ENCODE assay signal across 8 mouse cellular contexts in the genomic region with DNA sequence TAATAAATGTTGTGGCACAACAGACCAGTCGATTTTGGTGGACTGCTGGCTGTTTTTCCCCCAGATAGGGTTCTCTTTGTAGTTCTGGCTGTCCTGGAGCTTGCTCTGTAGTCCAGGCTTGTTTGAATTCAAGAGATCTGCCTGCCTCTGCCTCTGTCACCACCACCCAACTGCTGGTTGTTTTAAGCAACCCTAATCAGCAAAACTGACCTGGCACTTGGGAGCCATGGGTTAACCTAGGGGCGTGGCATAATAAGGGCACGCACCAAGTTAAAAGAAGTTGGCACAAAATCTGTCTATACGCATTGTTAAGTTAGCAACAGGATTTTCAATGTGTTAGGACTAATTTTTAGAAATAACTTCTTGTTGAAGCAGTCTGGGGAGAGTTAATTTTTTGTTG. TPM values are rescaled to one million over a fixed set of nuclear protein-coding genes. Genes with fewer than 3 reads are reported as not detected.
A peak's percentile ranks its signal among the peaks of the same experiment; 100 is the strongest.
DNase-seq lines count a peak whose midpoint lies in the region; ATAC-seq and TF ChIP-seq lines count a peak whose summit lies in the region.

No protein-coding gene starts in this region.

- 0 out of 4 replicates have a peak, but pooled peaks of 1 of the 2 experiments have one; percentile 1 for TF ChIP-seq EP300 in MEL (IDR thresholded peaks at IDR 0.05; ENCODE audit: low read depth in 1 of 2, low read length in 2 of 2)

- peak overlapping the region; percentile 90 for H3K9ac ChIP-seq in heart, embryonic 13.5 days
- H3K9ac ChIP-seq in MEL (ENCODE audit: control insufficient read depth, low read depth, low read length, poor library complexity, severe bottlenecking), result peak overlapping the region; percentile 95
- H3K9ac ChIP-seq in hindbrain, embryonic 11.5 days (ENCODE audit: low read depth, low read length), result no peak overlapping the region
- H3K9ac ChIP-seq in midbrain, embryonic 13.5 days (replicated peaks), result peak overlapping the region; percentile 75; the same call in 1 of the 2 replicates

- TF ChIP-seq RAD21 in MEL (IDR thresholded peaks at IDR 0.05; ENCODE audit: low read depth, low read length), result no peak

- no peaks in the 10 kb centered on the region for H3K36me3 ChIP-seq in heart, embryonic 13.5 days
- H3K36me3 ChIP-seq in MEL (ENCODE audit: control insufficient read depth in 1 of 2, insufficient read depth in 2 of 2, low read length in 2 of 2), result peaks cover 6 to 17% of the 10 kb centered on the region in 2 experiments
- no peaks in the 10 kb centered on the region for H3K36me3 ChIP-seq in hindbrain, embryonic 11.5 days (ENCODE audit: control insufficient read depth, insufficient read depth, low read length)
- no peaks in the 10 kb centered on the region for H3K36me3 ChIP-seq in midbrain, embryonic 13.5 days

- no peaks in the 10 kb centered on the region for H3K9me3 ChIP-seq in heart, embryonic 13.5 days
- H3K9me3 ChIP-seq in MEL (replicated peaks; ENCODE audit: insufficient read depth, low read length), result no peaks in the 10 kb centered on the region
- no peaks in the 10 kb centered on the region for H3K9me3 ChIP-seq in hindbrain, embryonic 11.5 days (ENCODE audit: control insufficient read depth, low read length)
- no peaks in the 10 kb centered on the region for H3K9me3 ChIP-seq in midbrain, embryonic 13.5 days

- H3K4me3 ChIP-seq in heart, embryonic 13.5 days, result peak overlapping the region; percentile 99
- peak overlapping the region; percentile 73 to 74 for H3K4me3 ChIP-seq in MEL (ENCODE audit: control insufficient read depth in 1 of 2, insufficient read depth in 1 of 2, low read depth in 2 of 2, low read length in 2 of 2)
- peak overlapping the region; percentile 84; the same call in 1 of the 2 replicates for H3K4me3 ChIP-seq in hindbrain, embryonic 11.5 days (ENCODE audit: low read depth, low read length)
- H3K4me3 ChIP-seq in midbrain, embryonic 13.5 days (replicated peaks), result peak overlapping the region; percentile 51

- H3K79me2 ChIP-seq in MEL (ENCODE audit: control insufficient read depth, insufficient read depth, low read length, poor library complexity), result peaks cover 39% of the 10 kb centered on the region

- 85% methylated on average over 4 of the region's 4 CpGs for WGBS in heart, embryonic 13.5 days
- 85% methylated on average over 4 of the region's 4 CpGs for WGBS in hindbrain, embryonic 11.5 days
- 89% methylated on average over 4 of the region's 4 CpGs for WGBS in midbrain, embryonic 13.5 days

- TF ChIP-seq POLR2A in MEL (IDR thresholded peaks at IDR 0.05; ENCODE audit: control insufficient read depth in 1 of 2, insufficient read depth in 1 of 2, low read depth in 1 of 2, low read length in 2 of 2, poor library complexity in 1 of 2), result no peak

- DNase-seq in heart, postnatal 36 days, result no peak
- peak; percentile 59 for DNase-seq in MEL (ENCODE audit: low read depth, low spot score)
- DNase-seq in hindbrain, embryonic 11.5 days (ENCODE audit: low spot score), result no peak
- no peak for DNase-seq in spleen, adult 18-20 months
- DNase-seq in adrenal gland, adult 8-10 months, result no peak

- H3K27ac ChIP-seq in heart, embryonic 13.5 days (replicated peaks), result peak overlapping the region; percentile 100
- peak overlapping the region; percentile 85 for H3K27ac ChIP-seq in MEL (ENCODE audit: control insufficient read depth, low read depth, low read length)
- H3K27ac ChIP-seq in hindbrain, embryonic 11.5 days (ENCODE audit: low read depth, low read length), result no peak overlapping the region
- H3K27ac ChIP-seq in midbrain, embryonic 13.5 days, result peak overlapping the region; percentile 93

- H3K27me3 ChIP-seq in heart, embryonic 13.5 days (replicated peaks), result no peaks in the 10 kb centered on the region
- peaks cover 0 to 2% of the 10 kb centered on the region in 2 experiments; a peak in 3 of 4 replicates for H3K27me3 ChIP-seq in MEL (ENCODE audit: control insufficient read depth in 1 of 2, insufficient read depth in 2 of 2, low read length in 2 of 2)
- no peaks in the 10 kb centered on the region for H3K27me3 ChIP-seq in hindbrain, embryonic 11.5 days (ENCODE audit: control insufficient read depth, insufficient read depth, low read length)
- no peaks in the 10 kb centered on the region for H3K27me3 ChIP-seq in midbrain, embryonic 13.5 days

- intact Hi-C loops in heart, postnatal 36 days (cut with DNase I), result loop anchor here (5.0 kb wide), 1 partner anchor 187 kb away; no protein-coding TSS in a partner anchor

- peak overlapping the region; percentile 97 for H3K4me2 ChIP-seq in heart, embryonic 13.5 days
- no peak overlapping the region for H3K4me2 ChIP-seq in hindbrain, embryonic 11.5 days (replicated peaks; ENCODE audit: low read depth, low read length)
- H3K4me2 ChIP-seq in midbrain, embryonic 13.5 days (replicated peaks), result peak overlapping the region; percentile 55

- H3K4me1 ChIP-seq in heart, embryonic 13.5 days, result peaks cover 18% of the 10 kb centered on the region
- peaks cover 10 to 15% of the 10 kb centered on the region in 2 experiments for H3K4me1 ChIP-seq in MEL (ENCODE audit: control insufficient read depth in 1 of 2, insufficient read depth in 2 of 2, low read length in 2 of 2)
- H3K4me1 ChIP-seq in hindbrain, embryonic 11.5 days (replicated peaks; ENCODE audit: control insufficient read depth, insufficient read depth, low read length), result 0 out of 2 replicates have a peak, but pooled peaks cover 2% of the 10 kb centered on the region
- H3K4me1 ChIP-seq in midbrain, embryonic 13.5 days (replicated peaks), result peaks cover 20% of the 10 kb centered on the region

- no peak for ATAC-seq in heart, embryonic 13.5 days (ENCODE audit: extremely low read depth, insufficient number of reproducible peaks, low FRiP score, low TSS enrichment)
- no peak for ATAC-seq in hindbrain, embryonic 11.5 days (ENCODE audit: low FRiP score)
- no peak for ATAC-seq in midbrain, embryonic 13.5 days
- no peak for ATAC-seq in granulocyte monocyte progenitor cell, adult 5-6 weeks (replicated peaks; ENCODE audit: poor library complexity, severe bottlenecking)

- TF ChIP-seq CTCF in MEL (IDR thresholded peaks at IDR 0.05 in 2 of 3, conservative IDR thresholded peaks at IDR 0.05 in 1 of 3; ENCODE audit: control insufficient read depth in 1 of 3, insufficient read depth in 1 of 3, low read depth in 2 of 3, low read length in 3 of 3, poor library complexity in 1 of 3, severe bottlenecking in 1 of 3), result no peak

TF ChIP-seq in MEL, 35 proteins besides CTCF, POLR2A, EP300 and RAD21:
- TF ChIP-seq HCFC1 (IDR thresholded peaks at IDR 0.05; ENCODE audit: low read depth, low read length), result no peak
- TF ChIP-seq RCOR1 (IDR thresholded peaks at IDR 0.05; ENCODE audit: low read depth, low read length), result no peak

RNA-seq across cellular contexts. Expression of a gene that starts 1.3 kb away (rescaled TPM):
- polyA plus RNA-seq in heart, embryonic 13.5 days (2015; fragmentation: Nextera tagmentation; extraction: Ambion mirVana), result 51.9 and 52.8 TPM in 2 replicates
- total RNA-seq in heart, postnatal 36 days (2021), result 10 to 100 TPM; 32.5 to 36.7 TPM
- total RNA-seq in MEL (2012; rRNA removed), result 119 and 143 TPM in 2 replicates
- polyA plus RNA-seq in MEL (2012; ENCODE audit: insufficient read depth in 1 of 2, insufficient read length in 2 of 2, low read depth in 1 of 2, low replicate concordance in 2 of 2, missing spikeins in 1 of 2), result 100 to 1,000 TPM in 1 of 2 experiments, 10 to 100 TPM in 1; 95.0 to 276 TPM
- polyA plus RNA-seq in hindbrain, embryonic 11.5 days (2014; fragmentation: Nextera tagmentation; extraction: Ambion mirVana), result 148 and 161 TPM in 2 replicates
- polyA plus RNA-seq in midbrain, embryonic 13.5 days (2015; fragmentation: Nextera tagmentation; extraction: Ambion mirVana), result 86.6 and 89.4 TPM in 2 replicates
- total RNA-seq in granulocyte monocyte progenitor cell, adult 5-6 weeks (2014; fragmentation: Nextera tagmentation), result 99.8 and 102 TPM in 2 replicates
- total RNA-seq in granulocyte monocyte progenitor cell, adult 5-6 weeks (2017), result 272 and 274 TPM in 2 replicates
- total RNA-seq in adrenal gland, adult 8-10 months (2022), result 10 to 100 TPM; 53.5 to 60.4 (median 60.2) TPM

RNA-seq across cellular contexts. Expression of a gene that starts 52.1 kb away (rescaled TPM):
- polyA plus RNA-seq in heart, embryonic 13.5 days (2015; fragmentation: Nextera tagmentation; extraction: Ambion mirVana), result 14.0 and 14.6 TPM in 2 replicates
- total RNA-seq in heart, postnatal 36 days (2021), result 10 to 100 TPM; 37.1 to 40.4 TPM
- 30.4 and 36.8 TPM in 2 replicates for total RNA-seq in MEL (2012; rRNA removed)
- polyA plus RNA-seq in MEL (2012; ENCODE audit: insufficient read depth in 1 of 2, insufficient read length in 2 of 2, low read depth in 1 of 2, low replicate concordance in 2 of 2, missing spikeins in 1 of 2), result 10 to 100 TPM; 34.9 to 36.6 TPM
- 37.9 and 48.3 TPM in 2 replicates for polyA plus RNA-seq in hindbrain, embryonic 11.5 days (2014; fragmentation: Nextera tagmentation; extraction: Ambion mirVana)
- 31.3 and 36.2 TPM in 2 replicates for polyA plus RNA-seq in midbrain, embryonic 13.5 days (2015; fragmentation: Nextera tagmentation; extraction: Ambion mirVana)
- 59.9 and 62.7 TPM in 2 replicates for total RNA-seq in granulocyte monocyte progenitor cell, adult 5-6 weeks (2014; fragmentation: Nextera tagmentation)
- 46.4 and 50.7 TPM in 2 replicates for total RNA-seq in granulocyte monocyte progenitor cell, adult 5-6 weeks (2017)
- 10 to 100 TPM; 50.4 to 85.3 (median 65.7) TPM for total RNA-seq in adrenal gland, adult 8-10 months (2022)
